Mouse (Mus musculus) liver, embryonic 14.5 days (tissue): ENCODE data around the gene Dnah17. TPM values are rescaled to one million over a fixed set of nuclear protein-coding genes. Genes with fewer than 3 reads are reported as not detected.

Experiments used
- ATAC-seq: fragments of 200-750 bp; cut with Nextera tagmentation; 2 replicates; pipeline ENCODE4 v1.8.0; 2017; ENCODE audit warnings: moderate number of reproducible peaks, mild to moderate bottlenecking, moderate library complexity; ENCODE audit not compliant: insufficient read depth
- DNase-seq, 3 experiments: peaks; one replicate each; pipeline ENCODE4 v3.0.0-alpha.2; 2012 to 2013; ENCODE audit warnings: low read depth in 3 of 3, low spot score in 3 of 3
- H3K27ac ChIP-seq: fragments of 300-500 bp; sonication (generic); 2 replicates; pipeline ENCODE4 v1.5.1; 2014; ENCODE audit warnings: moderate library complexity, mild to moderate bottlenecking, control low read depth, inconsistent platforms
- H3K27me3 ChIP-seq: fragments of 300-500 bp; sonication (generic); 2 replicates; pipeline ENCODE4 v1.6.1; 2014; ENCODE audit warnings: mild to moderate bottlenecking, low read length, moderate library complexity; ENCODE audit not compliant: control insufficient read depth, insufficient read depth
- H3K36me3 ChIP-seq: fragments of 300-500 bp; sonication (generic); replicated peaks from 2 replicates; pipeline ENCODE4 v1.6.1; 2014; ENCODE audit warnings: low read depth; ENCODE audit not compliant: control insufficient read depth, insufficient read depth
- H3K4me1 ChIP-seq, 2 experiments: fragments of 200-500 bp in 1 of 2; fragments of 300-500 bp in 1 of 2; sonication (generic) in 1 of 2; replicated peaks; 2 replicates each; pipeline ENCODE4 v1.6.1; 2012 to 2014; ENCODE audit warnings: antibody characterized with exemption in 1 of 2, inconsistent platforms in 1 of 2, low read length in 1 of 2; ENCODE audit not compliant: control insufficient read depth in 2 of 2, insufficient read depth in 2 of 2
- H3K4me2 ChIP-seq: fragments of 300-500 bp; sonication (generic); 2 replicates; pipeline ENCODE4 v1.6.1; 2014; ENCODE audit warnings: low read depth, mild to moderate bottlenecking, control low read depth, moderate library complexity
- H3K4me3 ChIP-seq, 2 experiments: fragments of 200-500 bp in 1 of 2; fragments of 300-500 bp in 1 of 2; sonication (generic) in 1 of 2; 2 replicates each; pipeline ENCODE4 v1.5.1; 2012 to 2014; ENCODE audit warnings: low read depth in 2 of 2, low read length in 2 of 2, mild to moderate bottlenecking in 2 of 2, control low read depth in 1 of 2, inconsistent platforms in 1 of 2, moderate library complexity in 1 of 2; ENCODE audit not compliant: insufficient read depth in 1 of 2
- H3K9ac ChIP-seq: fragments of 300-500 bp; sonication (generic); replicated peaks from 2 replicates; pipeline ENCODE4 v1.6.1; 2014; ENCODE audit warnings: mild to moderate bottlenecking, control low read depth, moderate library complexity
- H3K9me3 ChIP-seq: fragments of 300-500 bp; sonication (generic); 2 replicates; pipeline ENCODE4 v1.6.1; 2016; ENCODE audit warnings: low read length, mixed read lengths; ENCODE audit not compliant: control insufficient read depth
- CTCF ChIP-seq: IDR thresholded peaks from 2 replicates; pipeline ENCODE4 v1.5.1; 2016; ENCODE audit warnings: antibody characterized with exemption, low read depth, control low read depth
- EP300 ChIP-seq: IDR thresholded peaks from 2 replicates; pipeline ENCODE4 v1.6.1; 2016; ENCODE audit warnings: antibody characterized with exemption, low read depth
- WGBS: fragments of 180-500 bp; shearing (Covaris S2); extraction: QIAGEN DNeasy Blood & Tissue Kit; methylation state at CpG from one replicate; pipeline ENCODE4 v1.1.7; 2014; ENCODE audit not compliant: insufficient replicate concordance; 5-methylcytosine and 5-hydroxymethylcytosine counted together
- polyA plus RNA-seq, 2 experiments: library from polyadenylated mRNA; depleted of rRNA in 1 of 2; stranded (reverse) in 1 of 2; unstranded in 1 of 2; fragments of >200 nt; fragmentation: Nextera tagmentation in 1 of 2; extraction: Ambion mirVana in 1 of 2; gene quantifications; 2 replicates each; pipeline versions ENCODE4 v1.2.1 to v1.2.3; 2012 to 2014

Dnah17 gene
- polyA plus RNA-seq, 2 experiments = 0.04 to 0.10 TPM

- no peak for ATAC-seq
- TF ChIP-seq EP300 = no peak
- TF ChIP-seq CTCF = no peak; the same call in 1 of the 2 replicates
- no peaks in the 10 kb centered on the region for H3K27me3 ChIP-seq
- H3K4me2 ChIP-seq = no peak overlapping the region
- no peak overlapping the region for H3K27ac ChIP-seq
- H3K4me1 ChIP-seq = no peaks in the 10 kb centered on the region; a peak in 1 of 4 replicates
- 61% methylated on average over 8 of the region's 8 CpGs for WGBS
- no peak for DNase-seq
- no peak overlapping the region for H3K4me3 ChIP-seq
- H3K36me3 ChIP-seq = no peaks in the 10 kb centered on the region
- H3K9ac ChIP-seq = no peak overlapping the region
- no peaks in the 10 kb centered on the region for H3K9me3 ChIP-seq
These were observed 1.7 kb upstream of the Dnah17 start for GRCm38 (mm10) chr11:118132136-118132535.

- H3K36me3 ChIP-seq = no peaks in the 10 kb centered on the region
- TF ChIP-seq EP300 (no peak), CTCF (no peak)
- no peak overlapping the region for H3K4me3 ChIP-seq
- WGBS = 46% methylated on average over 2 of the region's 2 CpGs
- no peaks in the 10 kb centered on the region; a peak in 1 of 4 replicates for H3K4me1 ChIP-seq
- H3K9me3 ChIP-seq = no peaks in the 10 kb centered on the region
- H3K27me3 ChIP-seq = no peaks in the 10 kb centered on the region
- DNase-seq = no peak
- H3K4me2 ChIP-seq = no peak overlapping the region
- H3K27ac ChIP-seq = no peak overlapping the region
- no peak overlapping the region for H3K9ac ChIP-seq
- no peak for ATAC-seq
These were observed 622 bp downstream of the Dnah17 start for GRCm38 (mm10) chr11:118129812-118130211.

GRCm38 (mm10) chr11:118121592-118121991 is 8.8 kb downstream of the Dnah17 start:
- no peaks in the 10 kb centered on the region for H3K27me3 ChIP-seq
- no peaks in the 10 kb centered on the region for H3K36me3 ChIP-seq
- DNase-seq = no peak
- no peak overlapping the region for H3K4me3 ChIP-seq
- ATAC-seq = no peak
- H3K9ac ChIP-seq = no peak overlapping the region
- H3K4me2 ChIP-seq = no peak overlapping the region
- H3K4me1 ChIP-seq = no peaks in the 10 kb centered on the region
- H3K27ac ChIP-seq = no peak overlapping the region
- no peak for TF ChIP-seq CTCF
- TF ChIP-seq EP300 = no peak
- no peaks in the 10 kb centered on the region for H3K9me3 ChIP-seq
- WGBS = 59% methylated on average over 11 of the region's 11 CpGs

- Histone ChIP-seq H3K4me3 (no peak overlapping the region), H3K36me3 (no peaks in the 10 kb centered on the region), H3K9me3 (no peaks in the 10 kb centered on the region), H3K27me3 (no peaks in the 10 kb centered on the region), H3K27ac (no peak overlapping the region), H3K4me1 (no peaks in the 10 kb centered on the region; a peak in 1 of 4 replicates), H3K9ac (no peak overlapping the region), H3K4me2 (no peak overlapping the region)
- ATAC-seq = no peak
- WGBS = 56% methylated on average over 8 of the region's 8 CpGs
- TF ChIP-seq CTCF (no peak), EP300 (no peak)
- no peak for DNase-seq
These were observed 11.7 kb downstream of the Dnah17 start for GRCm38 (mm10) chr11:118118777-118119176.

- H3K4me1 ChIP-seq = no peaks in the 10 kb centered on the region; a peak in 1 of 4 replicates
- TF ChIP-seq EP300 = no peak
- TF ChIP-seq CTCF = no peak
- WGBS = 15% methylated on average over 8 of the region's 8 CpGs
These were observed 15.8 kb downstream of the Dnah17 start for GRCm38 (mm10) chr11:118114581-118115110.

More at GRCm38 (mm10) chr11:118114581-118115110, 15.8 kb downstream of the Dnah17 start:
- DNase-seq = no peak
- no peak overlapping the region for H3K9ac ChIP-seq
- no peak for ATAC-seq
- no peaks in the 10 kb centered on the region for H3K36me3 ChIP-seq
- no peaks in the 10 kb centered on the region for H3K9me3 ChIP-seq
- no peak overlapping the region for H3K4me3 ChIP-seq
- no peak overlapping the region for H3K4me2 ChIP-seq
- H3K27ac ChIP-seq = no peak overlapping the region
- no peaks in the 10 kb centered on the region for H3K27me3 ChIP-seq
